Mouse (Mus musculus): ENCODE results near the gene Magi2. TPM values are rescaled to one million over a fixed set of nuclear protein-coding genes. Genes with fewer than 3 reads are reported as not detected.

Magi2 gene
- polyA plus RNA-seq, 1 experiment: 52.8 TPM

- no peak overlapping the region for H3K27ac ChIP-seq (ENCODE audit: insufficient read depth, low read length)
- H3K4me3 ChIP-seq (ENCODE audit: insufficient read depth, low read length): no peak overlapping the region
- no peak for TF ChIP-seq CTCF (IDR thresholded peaks at IDR 0.05; ENCODE audit: extremely low read depth, insufficient read depth, low read length)
- TF ChIP-seq POLR2A (IDR thresholded peaks at IDR 0.05; ENCODE audit: extremely low read depth, insufficient read depth, low read length): no peak
- H3K4me1 ChIP-seq (ENCODE audit: control insufficient read depth, insufficient read depth, low read length): no peaks in the 10 kb centered on the region
These were observed 1408.0 kb downstream of the Magi2 start for GRCm38 (mm10) chr5:20634822-20635221.

- TF ChIP-seq POLR2A (IDR thresholded peaks at IDR 0.05; ENCODE audit: extremely low read depth, insufficient read depth, low read length): no peak
- TF ChIP-seq CTCF (IDR thresholded peaks at IDR 0.05; ENCODE audit: extremely low read depth, insufficient read depth, low read length): peak; percentile 70
- Histone ChIP-seq H3K4me1 (ENCODE audit: control insufficient read depth, insufficient read depth, low read length) (peaks cover 5% of the 10 kb centered on the region; the same call in 1 of the 2 replicates), H3K27ac (ENCODE audit: insufficient read depth, low read length) (no peak overlapping the region), H3K4me3 (ENCODE audit: insufficient read depth, low read length) (no peak overlapping the region)
These were observed 1410.6 kb downstream of the Magi2 start for GRCm38 (mm10) chr5:20637300-20637989.

- no peak overlapping the region for H3K27ac ChIP-seq (ENCODE audit: insufficient read depth, low read length)
- TF ChIP-seq CTCF (IDR thresholded peaks at IDR 0.05; ENCODE audit: extremely low read depth, insufficient read depth, low read length) (no peak), POLR2A (IDR thresholded peaks at IDR 0.05; ENCODE audit: extremely low read depth, insufficient read depth, low read length) (no peak)
- H3K4me1 ChIP-seq (ENCODE audit: control insufficient read depth, insufficient read depth, low read length): peaks cover 9% of the 10 kb centered on the region
- H3K4me3 ChIP-seq (ENCODE audit: insufficient read depth, low read length): no peak overlapping the region
These were observed 1415.4 kb downstream of the Magi2 start for GRCm38 (mm10) chr5:20642196-20642595.

GRCm38 (mm10) chr5:20643741-20644140 lies 1416.9 kb downstream of the Magi2 start:
- peaks cover 10% of the 10 kb centered on the region for H3K4me1 ChIP-seq (ENCODE audit: control insufficient read depth, insufficient read depth, low read length)
- TF ChIP-seq CTCF (IDR thresholded peaks at IDR 0.05; ENCODE audit: extremely low read depth, insufficient read depth, low read length): no peak
- no peak for TF ChIP-seq POLR2A (IDR thresholded peaks at IDR 0.05; ENCODE audit: extremely low read depth, insufficient read depth, low read length)
- H3K4me3 ChIP-seq (ENCODE audit: insufficient read depth, low read length): no peak overlapping the region
- no peak overlapping the region for H3K27ac ChIP-seq (ENCODE audit: insufficient read depth, low read length)

- Histone ChIP-seq H3K4me3 (ENCODE audit: insufficient read depth, low read length) (no peak overlapping the region), H3K4me1 (ENCODE audit: control insufficient read depth, insufficient read depth, low read length) (peaks cover 5% of the 10 kb centered on the region), H3K27ac (ENCODE audit: insufficient read depth, low read length) (no peak overlapping the region)
- TF ChIP-seq POLR2A (IDR thresholded peaks at IDR 0.05; ENCODE audit: extremely low read depth, insufficient read depth, low read length): no peak
- TF ChIP-seq CTCF (IDR thresholded peaks at IDR 0.05; ENCODE audit: extremely low read depth, insufficient read depth, low read length): no peak
These were observed 1420.1 kb downstream of the Magi2 start for GRCm38 (mm10) chr5:20646947-20647346.

- Histone ChIP-seq H3K4me1 (ENCODE audit: control insufficient read depth, insufficient read depth, low read length) (peaks cover 5% of the 10 kb centered on the region; the same call in 1 of the 2 replicates), H3K4me3 (ENCODE audit: insufficient read depth, low read length) (no peak overlapping the region), H3K27ac (ENCODE audit: insufficient read depth, low read length) (no peak overlapping the region)
- peak; percentile 35; the same call in 1 of the 2 replicates for TF ChIP-seq CTCF (IDR thresholded peaks at IDR 0.05; ENCODE audit: extremely low read depth, insufficient read depth, low read length)
- TF ChIP-seq POLR2A (IDR thresholded peaks at IDR 0.05; ENCODE audit: extremely low read depth, insufficient read depth, low read length): no peak
These were observed 1426.8 kb downstream of the Magi2 start for GRCm38 (mm10) chr5:20653425-20654185.

- Histone ChIP-seq H3K27ac (ENCODE audit: insufficient read depth, low read length) (no peak overlapping the region), H3K4me1 (ENCODE audit: control insufficient read depth, insufficient read depth, low read length) (peaks cover 5% of the 10 kb centered on the region; the same call in 1 of the 2 replicates), H3K4me3 (ENCODE audit: insufficient read depth, low read length) (no peak overlapping the region)
- no peak for TF ChIP-seq POLR2A (IDR thresholded peaks at IDR 0.05; ENCODE audit: extremely low read depth, insufficient read depth, low read length)
- TF ChIP-seq CTCF (IDR thresholded peaks at IDR 0.05; ENCODE audit: extremely low read depth, insufficient read depth, low read length): no peak
These were observed 1428.1 kb downstream of the Magi2 start for GRCm38 (mm10) chr5:20654766-20655472.

- Histone ChIP-seq H3K4me3 (ENCODE audit: insufficient read depth, low read length) (no peak overlapping the region), H3K4me1 (ENCODE audit: control insufficient read depth, insufficient read depth, low read length) (peaks cover 5% of the 10 kb centered on the region; the same call in 1 of the 2 replicates), H3K27ac (ENCODE audit: insufficient read depth, low read length) (no peak overlapping the region)
- no peak for TF ChIP-seq POLR2A (IDR thresholded peaks at IDR 0.05; ENCODE audit: extremely low read depth, insufficient read depth, low read length)
- no peak for TF ChIP-seq CTCF (IDR thresholded peaks at IDR 0.05; ENCODE audit: extremely low read depth, insufficient read depth, low read length)
These were observed 1430.2 kb downstream of the Magi2 start for GRCm38 (mm10) chr5:20657056-20657455.

- H3K4me1 ChIP-seq (ENCODE audit: control insufficient read depth, insufficient read depth, low read length): peaks cover 5% of the 10 kb centered on the region; the same call in 1 of the 2 replicates
- no peak overlapping the region for H3K27ac ChIP-seq (ENCODE audit: insufficient read depth, low read length)
- no peak overlapping the region for H3K4me3 ChIP-seq (ENCODE audit: insufficient read depth, low read length)
- TF ChIP-seq POLR2A (IDR thresholded peaks at IDR 0.05; ENCODE audit: extremely low read depth, insufficient read depth, low read length): no peak
- TF ChIP-seq CTCF (IDR thresholded peaks at IDR 0.05; ENCODE audit: extremely low read depth, insufficient read depth, low read length): no peak
These were observed 1440.8 kb downstream of the Magi2 start for GRCm38 (mm10) chr5:20667601-20668000.
